Mouse (Mus musculus): ENCODE results near the gene Slc26a3. TPM values are rescaled to one million over a fixed set of nuclear protein-coding genes. Genes with fewer than 3 reads are reported as not detected.
A peak's percentile ranks its signal among the peaks of the same experiment; 100 is the strongest.

Slc26a3 gene
- total and polyA plus RNA-seq, 2 experiments, result 0.09 to 0.37 TPM

GRCm38 (mm10) chr12:31439612-31440011 is 48.9 kb downstream of the Slc26a3 start:
- Histone ChIP-seq H3K4me1 (ENCODE audit: control insufficient read depth, insufficient read depth, low read length) (no peaks in the 10 kb centered on the region), H3K9ac (ENCODE audit: low read depth, low read length) (no peak overlapping the region), H3K79me2 (ENCODE audit: control insufficient read depth, insufficient read depth, low read length) (no peaks in the 10 kb centered on the region), H3K4me3 (ENCODE audit: insufficient read depth, low read depth, low read length) (no peak overlapping the region), H3K27ac (replicated peaks; ENCODE audit: insufficient read depth, low read depth, low read length) (no peak overlapping the region), H3K36me3 (ENCODE audit: control insufficient read depth, insufficient read depth, low read length) (no peaks in the 10 kb centered on the region), H3K27me3 (ENCODE audit: control insufficient read depth, insufficient read depth, low read length) (peaks cover 4% of the 10 kb centered on the region; the same call in 1 of the 2 replicates)
- DNase-seq (ENCODE audit: extremely low read depth, low read depth, low spot score), result no peak
- no peak for TF ChIP-seq POLR2A (IDR thresholded peaks at IDR 0.05; ENCODE audit: extremely low read depth, insufficient read depth, low read length)
- TF ChIP-seq CTCF (IDR thresholded peaks at IDR 0.05; ENCODE audit: low read depth, low read length), result no peak
- 79% methylated on average over 2 of the region's 2 CpGs for WGBS

GRCm38 (mm10) chr12:31444131-31444546 is 53.5 kb downstream of the Slc26a3 start:
- Histone ChIP-seq H3K4me3 (ENCODE audit: insufficient read depth, low read depth, low read length) (no peak overlapping the region), H3K27ac (replicated peaks; ENCODE audit: insufficient read depth, low read depth, low read length) (no peak overlapping the region), H3K36me3 (ENCODE audit: control insufficient read depth, insufficient read depth, low read length) (no peaks in the 10 kb centered on the region), H3K27me3 (ENCODE audit: control insufficient read depth, insufficient read depth, low read length) (peaks cover 13% of the 10 kb centered on the region; the same call in 1 of the 2 replicates), H3K4me1 (ENCODE audit: control insufficient read depth, insufficient read depth, low read length) (no peaks in the 10 kb centered on the region), H3K9ac (ENCODE audit: low read depth, low read length) (no peak overlapping the region), H3K79me2 (ENCODE audit: control insufficient read depth, insufficient read depth, low read length) (no peaks in the 10 kb centered on the region)
- TF ChIP-seq POLR2A (IDR thresholded peaks at IDR 0.05; ENCODE audit: extremely low read depth, insufficient read depth, low read length) (no peak), CTCF (IDR thresholded peaks at IDR 0.05; ENCODE audit: low read depth, low read length) (no peak)
- DNase-seq (ENCODE audit: extremely low read depth, low read depth, low spot score), result no peak
- WGBS, result 2% methylated on average over 11 of the region's 11 CpGs

GRCm38 (mm10) chr12:31444827-31445226 is 54.2 kb downstream of the Slc26a3 start:
- WGBS, result 39% methylated on average over 6 of the region's 6 CpGs
- Histone ChIP-seq H3K79me2 (ENCODE audit: control insufficient read depth, insufficient read depth, low read length) (no peaks in the 10 kb centered on the region), H3K4me3 (ENCODE audit: insufficient read depth, low read depth, low read length) (no peak overlapping the region), H3K27ac (replicated peaks; ENCODE audit: insufficient read depth, low read depth, low read length) (no peak overlapping the region), H3K4me1 (ENCODE audit: control insufficient read depth, insufficient read depth, low read length) (no peaks in the 10 kb centered on the region), H3K27me3 (ENCODE audit: control insufficient read depth, insufficient read depth, low read length) (peaks cover 13% of the 10 kb centered on the region; the same call in 1 of the 2 replicates), H3K36me3 (ENCODE audit: control insufficient read depth, insufficient read depth, low read length) (no peaks in the 10 kb centered on the region), H3K9ac (ENCODE audit: low read depth, low read length) (no peak overlapping the region)
- TF ChIP-seq CTCF (IDR thresholded peaks at IDR 0.05; ENCODE audit: low read depth, low read length) (no peak), POLR2A (IDR thresholded peaks at IDR 0.05; ENCODE audit: extremely low read depth, insufficient read depth, low read length) (no peak)
- DNase-seq (ENCODE audit: extremely low read depth, low read depth, low spot score), result peak; percentile 26

GRCm38 (mm10) chr12:31449341-31449740 is 58.7 kb downstream of the Slc26a3 start:
- no peak for DNase-seq (ENCODE audit: extremely low read depth, low read depth, low spot score)
- peaks cover 11% of the 10 kb centered on the region; the same call in 1 of the 2 replicates for H3K27me3 ChIP-seq (ENCODE audit: control insufficient read depth, insufficient read depth, low read length)
- no peak overlapping the region for H3K4me3 ChIP-seq (ENCODE audit: insufficient read depth, low read depth, low read length)
- 84% methylated on average over 3 of the region's 3 CpGs for WGBS
- TF ChIP-seq CTCF (IDR thresholded peaks at IDR 0.05; ENCODE audit: low read depth, low read length), result no peak
- TF ChIP-seq POLR2A (IDR thresholded peaks at IDR 0.05; ENCODE audit: extremely low read depth, insufficient read depth, low read length), result no peak
- no peaks in the 10 kb centered on the region for H3K4me1 ChIP-seq (ENCODE audit: control insufficient read depth, insufficient read depth, low read length)
- no peak overlapping the region for H3K9ac ChIP-seq (ENCODE audit: low read depth, low read length)
- no peak overlapping the region for H3K27ac ChIP-seq (replicated peaks; ENCODE audit: insufficient read depth, low read depth, low read length)
- no peaks in the 10 kb centered on the region for H3K79me2 ChIP-seq (ENCODE audit: control insufficient read depth, insufficient read depth, low read length)
- H3K36me3 ChIP-seq (ENCODE audit: control insufficient read depth, insufficient read depth, low read length), result no peaks in the 10 kb centered on the region

GRCm38 (mm10) chr12:31456271-31456670 is 65.6 kb downstream of the Slc26a3 start:
- no peak overlapping the region for H3K27ac ChIP-seq (replicated peaks; ENCODE audit: insufficient read depth, low read depth, low read length)
- no peaks in the 10 kb centered on the region for H3K4me1 ChIP-seq (ENCODE audit: control insufficient read depth, insufficient read depth, low read length)
- no peaks in the 10 kb centered on the region for H3K36me3 ChIP-seq (ENCODE audit: control insufficient read depth, insufficient read depth, low read length)
- no peak overlapping the region for H3K4me3 ChIP-seq (ENCODE audit: insufficient read depth, low read depth, low read length)
- 0 out of 2 replicates have a peak, but pooled peaks cover 2% of the 10 kb centered on the region for H3K27me3 ChIP-seq (ENCODE audit: control insufficient read depth, insufficient read depth, low read length)
- TF ChIP-seq CTCF (IDR thresholded peaks at IDR 0.05; ENCODE audit: low read depth, low read length) (no peak), POLR2A (IDR thresholded peaks at IDR 0.05; ENCODE audit: extremely low read depth, insufficient read depth, low read length) (no peak)
- 89% methylated on average over 9 of the region's 9 CpGs for WGBS
- no peak overlapping the region for H3K9ac ChIP-seq (ENCODE audit: low read depth, low read length)
- no peak for DNase-seq (ENCODE audit: extremely low read depth, low read depth, low spot score)
- H3K79me2 ChIP-seq (ENCODE audit: control insufficient read depth, insufficient read depth, low read length), result no peaks in the 10 kb centered on the region

GRCm38 (mm10) chr12:31458474-31458873 is 67.8 kb downstream of the Slc26a3 start:
- no peaks in the 10 kb centered on the region for H3K36me3 ChIP-seq (ENCODE audit: control insufficient read depth, insufficient read depth, low read length)
- WGBS, result 49% methylated on average over 4 of the region's 4 CpGs

More at GRCm38 (mm10) chr12:31458474-31458873, 67.8 kb downstream of the Slc26a3 start:
- DNase-seq (ENCODE audit: extremely low read depth, low read depth, low spot score), result no peak
- Histone ChIP-seq H3K27ac (replicated peaks; ENCODE audit: insufficient read depth, low read depth, low read length) (no peak overlapping the region), H3K9ac (ENCODE audit: low read depth, low read length) (no peak overlapping the region), H3K79me2 (ENCODE audit: control insufficient read depth, insufficient read depth, low read length) (no peaks in the 10 kb centered on the region), H3K4me1 (ENCODE audit: control insufficient read depth, insufficient read depth, low read length) (no peaks in the 10 kb centered on the region), H3K4me3 (ENCODE audit: insufficient read depth, low read depth, low read length) (no peak overlapping the region), H3K27me3 (ENCODE audit: control insufficient read depth, insufficient read depth, low read length) (no peaks in the 10 kb centered on the region)
- TF ChIP-seq POLR2A (IDR thresholded peaks at IDR 0.05; ENCODE audit: extremely low read depth, insufficient read depth, low read length), result no peak
- TF ChIP-seq CTCF (IDR thresholded peaks at IDR 0.05; ENCODE audit: low read depth, low read length), result no peak

Measured in liver, adult 2 months (tissue).